Mouse (Mus musculus): ENCODE results near the gene Pou1f1. TPM values are rescaled to one million over a fixed set of nuclear protein-coding genes. Genes with fewer than 3 reads are reported as not detected.
A peak's percentile ranks its signal among the peaks of the same experiment; 100 is the strongest.

Pou1f1 gene
- total RNA-seq, 2 experiments from 2014 or later = not detected

GRCm38 (mm10) chr16:65562864-65563206 lies 42.5 kb downstream of the Pou1f1 start:
- ATAC-seq (ENCODE audit: poor library complexity, severe bottlenecking) = no peak

GRCm38 (mm10) chr16:65564306-65564705 lies 44.0 kb downstream of the Pou1f1 start:
- no peak for ATAC-seq (ENCODE audit: poor library complexity, severe bottlenecking)

- no peak for ATAC-seq (ENCODE audit: poor library complexity, severe bottlenecking)
These were observed 44.6 kb downstream of the Pou1f1 start for GRCm38 (mm10) chr16:65564951-65565350.

DNA sequence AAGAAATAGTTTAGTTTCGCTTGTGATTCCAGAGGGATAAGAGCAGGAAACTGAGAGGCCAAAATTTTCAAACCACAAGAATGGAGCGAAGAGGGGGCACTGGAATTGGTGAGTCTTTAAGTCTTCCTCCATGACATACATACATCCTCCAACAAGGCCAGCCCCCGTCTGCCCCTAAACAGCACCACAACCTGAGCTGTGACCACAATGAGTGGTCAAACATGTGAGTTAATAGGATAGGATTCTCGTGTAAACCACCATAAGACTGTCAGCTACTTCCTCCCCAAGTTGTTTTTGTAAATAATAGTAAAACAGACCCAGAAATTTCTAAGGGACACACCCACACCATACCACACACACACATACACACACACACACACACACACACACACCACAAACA lies 48.5 kb downstream of the Pou1f1 start:
- ATAC-seq (ENCODE audit: poor library complexity, severe bottlenecking) = peak; percentile 31; the same call in 1 of the 2 replicates

DNA sequence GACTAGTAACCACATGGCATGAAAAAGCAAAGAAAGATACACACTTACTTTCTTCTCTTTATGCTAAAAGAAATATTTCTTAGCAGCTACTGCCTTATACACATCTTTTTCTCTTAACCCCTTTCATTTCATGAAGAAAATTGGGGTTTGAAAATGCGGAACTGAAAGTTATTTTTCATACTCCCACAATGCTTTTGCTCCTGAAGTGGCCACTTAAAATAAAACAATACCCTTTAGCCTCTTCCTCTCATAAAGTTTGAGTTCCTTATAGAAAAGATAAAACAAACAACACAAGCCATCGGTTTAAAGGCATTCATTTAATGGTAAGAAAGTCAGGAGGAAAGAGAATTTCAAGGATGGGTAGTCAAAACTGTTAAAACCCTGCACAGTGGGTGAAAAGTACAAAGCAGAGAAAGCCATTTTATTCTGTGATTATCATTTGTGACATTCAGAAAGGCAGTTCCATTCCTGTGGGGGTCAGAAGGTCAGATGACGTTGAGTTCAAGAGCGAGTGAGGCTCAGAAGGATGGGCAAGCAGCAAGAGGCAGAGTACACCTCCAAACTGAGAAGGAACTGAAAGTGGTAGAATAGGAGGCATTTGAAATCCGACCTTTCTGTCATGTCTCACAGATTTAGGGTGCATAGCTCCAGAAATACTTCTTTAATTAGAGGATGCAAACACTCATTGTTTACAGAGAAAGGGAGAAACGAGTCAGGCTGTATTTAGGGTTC lies 57.2 kb downstream of the Pou1f1 start:
- ATAC-seq (ENCODE audit: poor library complexity, severe bottlenecking) = peak; percentile 94

Other genes starting within 250 kb of the Pou1f1 start
- gene Chmp2b, start 42.2 kb downstream of the Pou1f1 start, total RNA-seq (2015) = 77.8 and 92.2 TPM in 2 replicates
- gene Chmp2b, start 42.2 kb downstream of the Pou1f1 start, total RNA-seq (2017) = 50.5 and 53.0 TPM in 2 replicates